Mouse (Mus musculus): ENCODE results near the gene Pcolce2.

Pcolce2 gene

GRCm38 (mm10) chr9:95705371-95705770 is 68.0 kb downstream of the Pcolce2 start:
- 58% methylated on average over 5 of the region's 5 CpGs for WGBS

- 34% methylated on average over 8 of the region's 8 CpGs for WGBS
Observed at GRCm38 (mm10) chr9:95712574-95712973, 75.2 kb downstream of the Pcolce2 start.

- 37% methylated on average over 7 of the region's 7 CpGs for WGBS
Observed at GRCm38 (mm10) chr9:95744845-95745613, 107.6 kb downstream of the Pcolce2 start.

- WGBS = 84% methylated on average over 5 of the region's 5 CpGs
Observed at GRCm38 (mm10) chr9:95747298-95747697, 109.9 kb downstream of the Pcolce2 start.
